Mouse (Mus musculus) heart, embryonic 16.5 days (tissue): ENCODE results near the gene Pygo2. TPM values are rescaled to one million over a fixed set of nuclear protein-coding genes. Genes with fewer than 3 reads are reported as not detected.
A peak's percentile ranks its signal among the peaks of the same experiment; 100 is the strongest.

ENCODE experiments used
- ATAC-seq: fragments of 200-750 bp; cut with Nextera tagmentation; replicated peaks from 2 replicates; pipeline ENCODE4 v1.8.0; 2017; ENCODE audit warnings: moderate number of reproducible peaks; ENCODE audit not compliant: insufficient read depth, low FRiP score; ENCODE audit errors: extremely low read depth
- H3K27ac ChIP-seq: fragments of 300-500 bp; sonication (generic); 2 replicates; pipeline ENCODE4 v1.5.1; 2014; ENCODE audit warnings: mild to moderate bottlenecking, low read length, control low read depth, moderate library complexity
- H3K27me3 ChIP-seq: fragments of 300-500 bp; sonication (generic); 2 replicates; pipeline ENCODE4 v1.6.1; 2014; ENCODE audit warnings: low read length, mixed read lengths; ENCODE audit not compliant: control insufficient read depth, insufficient read depth
- H3K36me3 ChIP-seq: fragments of 300-500 bp; sonication (generic); 2 replicates; pipeline ENCODE4 v1.6.1; 2014; ENCODE audit not compliant: control insufficient read depth, insufficient read depth
- H3K4me1 ChIP-seq: fragments of 300-500 bp; sonication (generic); 2 replicates; pipeline ENCODE4 v1.6.1; 2014; ENCODE audit warnings: low read length, mixed read lengths; ENCODE audit not compliant: control insufficient read depth, insufficient read depth
- H3K4me2 ChIP-seq: fragments of 300-500 bp; sonication (generic); 2 replicates; pipeline ENCODE4 v1.6.1; 2014; ENCODE audit warnings: low read depth, mild to moderate bottlenecking, control low read depth, low read length
- H3K4me3 ChIP-seq: fragments of 300-500 bp; sonication (generic); 2 replicates; pipeline ENCODE4 v1.5.1; 2014; ENCODE audit warnings: mild to moderate bottlenecking, control low read depth, low read length
- H3K9ac ChIP-seq: fragments of 300-500 bp; sonication (generic); 2 replicates; pipeline ENCODE4 v1.6.1; 2014; ENCODE audit warnings: low read length, control low read depth
- H3K9me3 ChIP-seq: fragments of 300-500 bp; sonication (generic); replicated peaks from 2 replicates; pipeline ENCODE4 v1.6.1; 2016; ENCODE audit warnings: low read length; ENCODE audit not compliant: control insufficient read depth
- WGBS: fragments of 180-500 bp; shearing (Covaris S2); extraction: QIAGEN DNeasy Blood & Tissue Kit; methylation state at CpG from one replicate; pipeline ENCODE4 v1.1.7; 2014; 5-methylcytosine and 5-hydroxymethylcytosine counted together
- polyA plus RNA-seq: library from polyadenylated mRNA; unstranded; fragments of >200 nt; fragmentation: Nextera tagmentation; extraction: Ambion mirVana; gene quantifications from 2 replicates; pipeline ENCODE4 v1.2.1, GENCODE M21; 2015

Gene Pygo2
- polyA plus RNA-seq, 1 experiment from 2014 or later: 21.8 TPM

DNA sequence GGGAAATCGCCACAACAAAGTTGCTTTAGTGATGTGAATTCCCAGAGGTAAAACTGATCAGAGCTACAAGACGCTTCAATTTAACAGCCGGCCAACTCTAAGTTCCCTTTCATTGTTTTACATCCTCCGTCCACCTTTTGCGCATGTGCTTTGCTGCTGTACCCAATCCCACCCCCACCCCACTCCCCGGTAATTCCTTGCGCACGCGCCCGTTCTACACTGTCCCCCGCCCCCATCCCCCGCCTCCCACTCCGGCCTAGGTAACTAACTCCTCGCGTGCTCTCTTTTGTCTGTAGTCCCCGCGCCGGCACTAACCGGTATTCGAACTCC, 12.2 kb upstream of the Pygo2 start:
- H3K9me3 ChIP-seq: no peaks in the 10 kb centered on the region
- peak overlapping the region; percentile 79 for H3K9ac ChIP-seq
- no peak; the same call in 1 of the 2 replicates for ATAC-seq
- peak overlapping the region; percentile 90 for H3K4me2 ChIP-seq
- H3K4me1 ChIP-seq: peaks cover 36% of the 10 kb centered on the region
- 0% methylated on average over 20 of the region's 20 CpGs for WGBS
- H3K4me3 ChIP-seq: peak overlapping the region; percentile 90
- H3K27me3 ChIP-seq: no peaks in the 10 kb centered on the region
- H3K36me3 ChIP-seq: peaks cover 24% of the 10 kb centered on the region
- peak overlapping the region; percentile 100 for H3K27ac ChIP-seq

- peak within 1 kb of the TSS; percentile 79 for H3K9ac ChIP-seq
- peaks cover 36% of the 10 kb centered on the region for H3K4me1 ChIP-seq
- H3K9me3 ChIP-seq: no peaks in the 10 kb centered on the region
- peak within 1 kb of the TSS; percentile 100 for H3K27ac ChIP-seq
- peaks cover 24% of the 10 kb centered on the region for H3K36me3 ChIP-seq
- peak within 1 kb of the TSS; percentile 90 for H3K4me3 ChIP-seq
- ATAC-seq: peak; percentile 90
- H3K27me3 ChIP-seq: no peaks in the 10 kb centered on the region
- H3K4me2 ChIP-seq: peak within 1 kb of the TSS; percentile 90
- under 1% methylated on average over 39 of the region's 39 CpGs for WGBS
Measured at GRCm38 (mm10) chr3:89418170-89418860, 11.7 kb upstream of the Pygo2 start, which contains the start of the genes Cks1b and Shc1. Gene Cks1b (minus strand): TSS chr3:89418383. Gene Shc1 (plus strand): TSS chr3:89418443.

DNA sequence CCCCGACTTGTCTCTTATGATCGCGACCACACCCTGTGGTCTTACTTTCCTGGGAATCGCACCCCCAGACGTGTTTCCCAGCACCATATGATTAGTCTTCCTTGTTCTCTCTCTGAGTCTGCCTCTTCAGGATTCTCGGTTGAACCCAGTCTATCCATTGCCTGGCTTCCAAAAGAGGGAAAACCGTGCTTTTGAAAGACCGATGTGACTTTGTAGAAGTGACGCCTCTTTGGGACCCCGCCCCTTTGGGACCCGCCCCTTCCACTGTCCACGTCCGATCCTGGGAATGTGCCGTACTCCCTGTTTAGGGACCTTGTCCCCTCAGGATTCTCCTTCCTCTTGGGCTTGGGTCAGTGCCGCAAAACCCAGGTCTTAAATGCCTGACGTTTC, 11.2 kb upstream of the Pygo2 start:
- H3K4me2 ChIP-seq: peak overlapping the region; percentile 85

DNA sequence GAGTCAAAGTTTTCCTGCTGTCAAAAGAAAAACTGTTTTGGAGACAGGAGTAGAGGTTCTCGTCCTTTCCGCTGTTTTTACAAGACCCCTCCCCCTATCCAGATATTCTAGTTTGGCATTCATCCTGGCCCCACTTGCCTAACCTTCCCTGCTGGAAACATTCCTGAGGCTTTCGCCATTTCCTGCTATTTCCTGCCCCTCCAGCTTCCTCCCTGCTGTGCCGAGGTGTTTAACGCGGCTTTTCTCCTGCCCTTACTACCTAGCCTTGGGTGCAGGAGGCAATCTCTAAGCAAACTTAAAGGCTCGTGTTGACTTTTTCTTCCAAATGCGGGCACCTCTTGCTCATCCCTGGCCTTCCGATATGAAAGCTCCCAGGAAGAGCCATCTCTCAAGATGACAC, 10.4 kb upstream of the Pygo2 start:
- 3% methylated on average over 9 of the region's 9 CpGs for WGBS
- H3K36me3 ChIP-seq: peaks cover 18% of the 10 kb centered on the region
- peaks cover 36% of the 10 kb centered on the region for H3K4me1 ChIP-seq
- ATAC-seq: 0 out of 2 replicates have a peak, but pooled peaks have one; percentile 3
- H3K27ac ChIP-seq: peak overlapping the region; percentile 100
- H3K4me2 ChIP-seq: peak overlapping the region; percentile 85
- peak overlapping the region; percentile 90 for H3K4me3 ChIP-seq
- H3K9me3 ChIP-seq: no peaks in the 10 kb centered on the region
- no peaks in the 10 kb centered on the region for H3K27me3 ChIP-seq
- peak overlapping the region; percentile 77 for H3K9ac ChIP-seq

More for the DNA sequence above, 11.2 kb upstream of the Pygo2 start:
- peak overlapping the region; percentile 77 for H3K9ac ChIP-seq
- H3K27me3 ChIP-seq: no peaks in the 10 kb centered on the region
- H3K4me3 ChIP-seq: peak overlapping the region; percentile 90
- H3K36me3 ChIP-seq: peaks cover 23% of the 10 kb centered on the region
- ATAC-seq: peak; percentile 29
- no peaks in the 10 kb centered on the region for H3K9me3 ChIP-seq
- peaks cover 36% of the 10 kb centered on the region for H3K4me1 ChIP-seq
- WGBS: 0% methylated on average over 16 of the region's 16 CpGs
- H3K27ac ChIP-seq: peak overlapping the region; percentile 100

DNA sequence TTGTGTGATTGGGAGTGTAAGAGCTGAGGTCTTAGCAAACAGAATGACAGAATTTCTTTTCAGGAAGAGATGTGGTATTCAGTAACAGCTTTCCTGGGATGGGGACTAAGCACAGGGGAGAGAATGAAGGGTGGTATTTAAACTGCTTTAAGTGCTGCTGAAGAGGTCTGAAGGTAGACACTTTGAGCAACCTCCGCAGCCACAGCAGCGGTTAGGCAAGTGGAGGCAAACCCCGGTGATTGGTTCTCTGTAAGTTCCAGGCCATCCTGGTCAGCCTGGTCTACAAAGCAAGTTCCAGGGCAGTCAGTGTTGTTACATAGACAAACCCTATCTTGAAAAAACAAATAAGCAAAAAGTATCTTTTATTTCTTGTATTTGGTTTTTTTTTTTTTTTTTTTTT, 10.0 kb upstream of the Pygo2 start:
- H3K4me2 ChIP-seq: peak overlapping the region; percentile 85
- H3K4me3 ChIP-seq: peak overlapping the region; percentile 90
- no peak for ATAC-seq
- no peaks in the 10 kb centered on the region for H3K9me3 ChIP-seq
- peaks cover 36% of the 10 kb centered on the region for H3K4me1 ChIP-seq
- 18% methylated on average over 3 of the region's 3 CpGs for WGBS
- H3K27me3 ChIP-seq: no peaks in the 10 kb centered on the region
- peak overlapping the region; percentile 77 for H3K9ac ChIP-seq
- peak overlapping the region; percentile 100 for H3K27ac ChIP-seq
- peaks cover 16% of the 10 kb centered on the region for H3K36me3 ChIP-seq

- peak overlapping the region; percentile 85 for H3K4me2 ChIP-seq
- no peaks in the 10 kb centered on the region for H3K9me3 ChIP-seq
- H3K27me3 ChIP-seq: no peaks in the 10 kb centered on the region
- H3K36me3 ChIP-seq: peaks cover 12% of the 10 kb centered on the region
- peak overlapping the region; percentile 38 for H3K9ac ChIP-seq
- peak overlapping the region; percentile 56 for H3K4me3 ChIP-seq
- peak overlapping the region; percentile 100 for H3K27ac ChIP-seq
- WGBS: 41% methylated on average over 2 of the region's 2 CpGs
- no peak for ATAC-seq
- peaks cover 36% of the 10 kb centered on the region for H3K4me1 ChIP-seq
Measured at GRCm38 (mm10) chr3:89420421-89420820, 9.6 kb upstream of the Pygo2 start.

DNA sequence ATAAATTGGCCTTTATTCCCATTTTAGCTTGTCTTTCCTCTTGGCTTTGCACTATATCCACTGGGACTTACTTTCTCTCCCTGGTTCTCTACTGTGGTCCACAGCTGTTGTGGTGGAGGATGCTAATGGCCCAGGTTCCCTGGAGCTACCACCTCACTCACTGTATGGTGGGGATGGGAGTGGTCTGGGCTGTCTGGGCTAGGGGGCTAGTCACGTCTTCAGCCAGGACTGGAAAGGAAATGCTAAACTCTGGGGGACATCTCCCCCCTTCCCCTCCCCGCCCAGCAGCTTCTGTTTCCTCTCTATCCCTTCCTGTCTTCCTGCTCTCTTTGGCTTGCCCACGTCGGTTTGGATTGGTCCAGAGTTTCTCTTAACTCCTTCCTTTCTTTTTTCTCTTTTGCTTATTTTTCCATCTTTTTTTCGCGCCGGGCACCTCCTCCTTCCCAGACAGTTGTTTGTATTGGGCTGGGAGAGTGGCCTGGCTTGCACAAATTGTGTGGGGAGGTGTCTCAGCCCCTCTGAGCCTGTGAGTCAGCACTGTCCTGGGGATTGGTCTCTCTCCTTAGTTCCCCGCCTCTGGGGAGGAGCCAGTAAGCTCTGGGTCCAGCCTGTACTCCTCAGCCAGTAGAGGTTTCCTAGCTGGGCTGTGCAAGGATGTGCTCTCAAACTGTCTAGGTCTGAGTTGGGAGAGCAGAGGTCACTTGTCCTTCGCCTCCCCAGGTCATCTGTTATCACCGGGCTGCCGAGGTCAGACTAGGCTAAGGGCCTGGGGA, 8.8 kb upstream of the Pygo2 start:
- Histone ChIP-seq H3K27ac (peak overlapping the region; percentile 100), H3K4me2 (peak overlapping the region; percentile 85), H3K4me3 (peak overlapping the region; percentile 56), H3K27me3 (no peaks in the 10 kb centered on the region), H3K9ac (peak overlapping the region; percentile 72), H3K4me1 (peaks cover 36% of the 10 kb centered on the region), H3K36me3 (peaks cover 9% of the 10 kb centered on the region), H3K9me3 (no peaks in the 10 kb centered on the region)
- 8% methylated on average over 11 of the region's 11 CpGs for WGBS
- peak; percentile 67 for ATAC-seq

- peak overlapping the region; percentile 100 for H3K27ac ChIP-seq
- H3K4me3 ChIP-seq: peak overlapping the region; percentile 56
- H3K9me3 ChIP-seq: no peaks in the 10 kb centered on the region
- H3K4me2 ChIP-seq: peak overlapping the region; percentile 85
- H3K27me3 ChIP-seq: no peaks in the 10 kb centered on the region
- peak overlapping the region; percentile 72 for H3K9ac ChIP-seq
- no peak for ATAC-seq
- 13% methylated on average over 22 of the region's 22 CpGs for WGBS
- H3K4me1 ChIP-seq: peaks cover 32% of the 10 kb centered on the region
- peaks cover 16% of the 10 kb centered on the region for H3K36me3 ChIP-seq
Measured at GRCm38 (mm10) chr3:89421810-89422473, 8.1 kb upstream of the Pygo2 start.
